Comparison of ENCODE assay signal across 8 mouse cellular contexts in genomic region chr9:62828662-62829086, GRCm38 (mm10). TPM values are rescaled to one million over a fixed set of nuclear protein-coding genes. Genes with fewer than 3 reads are reported as not detected.
DNase-seq lines count a peak whose midpoint lies in the region; ATAC-seq and TF ChIP-seq lines count a peak whose summit lies in the region.

No protein-coding gene starts in this region.

- H3K27me3 ChIP-seq in MEL (ENCODE audit: control insufficient read depth in 1 of 2, insufficient read depth in 2 of 2, low read length in 2 of 2): 0 out of 4 replicates have a peak, but pooled peaks cover 2 to 3% of the 10 kb centered on the region in 2 experiments
- H3K27me3 ChIP-seq in cerebellum, adult 2 months (ENCODE audit: control insufficient read depth, insufficient read depth, low read length): no peaks in the 10 kb centered on the region
- no peaks in the 10 kb centered on the region for H3K27me3 ChIP-seq in forebrain, postnatal 0 days (ENCODE audit: insufficient read depth, low read length)
- H3K27me3 ChIP-seq in lung, embryonic 16.5 days (ENCODE audit: control insufficient read depth, insufficient read depth, low read depth, low read length): no peaks in the 10 kb centered on the region

- peaks cover 8 to 22% of the 10 kb centered on the region in 2 experiments for H3K4me1 ChIP-seq in MEL (ENCODE audit: control insufficient read depth in 1 of 2, insufficient read depth in 2 of 2, low read length in 2 of 2)
- H3K4me1 ChIP-seq in cerebellum, adult 2 months (ENCODE audit: control insufficient read depth, insufficient read depth, low read length): no peaks in the 10 kb centered on the region
- no peaks in the 10 kb centered on the region for H3K4me1 ChIP-seq in forebrain, postnatal 0 days (ENCODE audit: insufficient read depth)
- peaks cover 11% of the 10 kb centered on the region for H3K4me1 ChIP-seq in lung, embryonic 16.5 days (replicated peaks; ENCODE audit: control insufficient read depth, insufficient read depth, low read length)

- H3K27ac ChIP-seq in MEL (ENCODE audit: control insufficient read depth, low read depth, low read length): peak overlapping the region; percentile 32
- H3K27ac ChIP-seq in cerebellum, adult 2 months (ENCODE audit: insufficient read depth, low read length): no peak overlapping the region
- H3K27ac ChIP-seq in forebrain, postnatal 0 days (ENCODE audit: low read depth, low read length): peak overlapping the region; percentile 67
- H3K27ac ChIP-seq in lung, embryonic 16.5 days (ENCODE audit: low read length): no peak overlapping the region

- peak in 1 of 2 experiments; percentile 52; a peak in 1 of 4 replicates for TF ChIP-seq POLR2A in MEL (IDR thresholded peaks at IDR 0.05; ENCODE audit: control insufficient read depth in 1 of 2, insufficient read depth in 1 of 2, low read depth in 1 of 2, low read length in 2 of 2, poor library complexity in 1 of 2)
- TF ChIP-seq POLR2A in cerebellum, adult 2 months (IDR thresholded peaks at IDR 0.05; ENCODE audit: borderline replicate concordance, insufficient read depth, low read length): peak; percentile 33; the same call in 1 of the 2 replicates

- H3K4me3 ChIP-seq in MEL (ENCODE audit: control insufficient read depth in 1 of 2, insufficient read depth in 1 of 2, low read depth in 2 of 2, low read length in 2 of 2): peak overlapping the region; percentile 30 to 39
- H3K4me3 ChIP-seq in cerebellum, adult 2 months (replicated peaks; ENCODE audit: insufficient read depth, low read depth, low read length): peak overlapping the region; percentile 46
- H3K4me3 ChIP-seq in forebrain, postnatal 0 days (ENCODE audit: low read depth, low read length): peak overlapping the region; percentile 39
- H3K4me3 ChIP-seq in lung, embryonic 16.5 days (ENCODE audit: low read length): peak overlapping the region; percentile 29

- TF ChIP-seq EP300 in MEL (IDR thresholded peaks at IDR 0.05; ENCODE audit: low read depth in 1 of 2, low read length in 2 of 2): no peak

- no peaks in the 10 kb centered on the region; the same call in 1 of the 2 replicates for H3K79me2 ChIP-seq in MEL (ENCODE audit: control insufficient read depth, insufficient read depth, low read length, poor library complexity)

- under 1% methylated on average over 23 of the region's 23 CpGs for WGBS in cerebellum, adult 2 months
- WGBS in forebrain, postnatal 0 days: under 1% methylated on average over 23 of the region's 23 CpGs
- WGBS in lung, embryonic 16.5 days: under 1% methylated on average over 23 of the region's 23 CpGs

- no peaks in the 10 kb centered on the region for H3K9me3 ChIP-seq in MEL (replicated peaks; ENCODE audit: insufficient read depth, low read length)
- H3K9me3 ChIP-seq in forebrain, postnatal 0 days (ENCODE audit: low read length): no peaks in the 10 kb centered on the region
- no peaks in the 10 kb centered on the region for H3K9me3 ChIP-seq in lung, embryonic 16.5 days (ENCODE audit: control insufficient read depth, low read length)

- H3K9ac ChIP-seq in MEL (ENCODE audit: control insufficient read depth, low read depth, low read length, poor library complexity, severe bottlenecking): peak overlapping the region; percentile 47
- H3K9ac ChIP-seq in forebrain, postnatal 0 days: peak overlapping the region; percentile 6; the same call in 1 of the 2 replicates
- no peak overlapping the region for H3K9ac ChIP-seq in lung, embryonic 16.5 days (ENCODE audit: low read length)

- TF ChIP-seq CTCF in MEL (IDR thresholded peaks at IDR 0.05 in 2 of 3, conservative IDR thresholded peaks at IDR 0.05 in 1 of 3; ENCODE audit: control insufficient read depth in 1 of 3, insufficient read depth in 1 of 3, low read depth in 2 of 3, low read length in 3 of 3, poor library complexity in 1 of 3, severe bottlenecking in 1 of 3): peak; percentile 76 to 96 (median 90)
- peak; percentile 76 for TF ChIP-seq CTCF in cerebellum, adult 2 months (IDR thresholded peaks at IDR 0.05; ENCODE audit: borderline replicate concordance, insufficient read depth, low read depth, low read length)
- peak; percentile 95 for TF ChIP-seq CTCF in forebrain, postnatal 0 days (IDR thresholded peaks at IDR 0.05; ENCODE audit: low read depth)

- peak; percentile 64 for TF ChIP-seq RAD21 in MEL (IDR thresholded peaks at IDR 0.05; ENCODE audit: low read depth, low read length)

- H3K36me3 ChIP-seq in MEL (ENCODE audit: control insufficient read depth in 1 of 2, insufficient read depth in 2 of 2, low read length in 2 of 2): peaks cover 0 to 15% of the 10 kb centered on the region in 2 experiments; a peak in 2 of 4 replicates
- H3K36me3 ChIP-seq in forebrain, postnatal 0 days (ENCODE audit: insufficient read depth): no peaks in the 10 kb centered on the region
- H3K36me3 ChIP-seq in lung, embryonic 16.5 days (ENCODE audit: control insufficient read depth, insufficient read depth, low read length): no peaks in the 10 kb centered on the region

- H3K4me2 ChIP-seq in forebrain, postnatal 0 days (ENCODE audit: low read depth): peak overlapping the region; percentile 61
- peak overlapping the region; percentile 50 for H3K4me2 ChIP-seq in lung, embryonic 16.5 days (ENCODE audit: low read depth, low read length)

- peak; percentile 97 for DNase-seq in MEL (ENCODE audit: low read depth, low spot score)
- peak; percentile 94 to 95 for DNase-seq in cerebellum, adult 2 months
- DNase-seq in forebrain, postnatal 0 days: peak; percentile 96
- DNase-seq in layer of hippocampus, adult 9-10 months (ENCODE audit: low spot score): peak; percentile 82
- DNase-seq in ovary, postnatal 10 days (ENCODE audit: low spot score): peak; percentile 84
- DNase-seq in thymus, postnatal 10 days (ENCODE audit: low spot score in 2 of 2): peak; percentile 81 to 89

- ATAC-seq in forebrain, postnatal 0 days: peak; percentile 97
- peak; percentile 97 to 98 for ATAC-seq in hematopoietic stem cell, adult 5-6 weeks (replicated peaks in 1 of 2; ENCODE audit: insufficient read depth in 1 of 2, low FRiP score in 2 of 2, low TSS enrichment in 1 of 2, low read depth in 1 of 2, poor library complexity in 2 of 2, severe bottlenecking in 2 of 2)
- peak; percentile 98 for ATAC-seq in lung, embryonic 16.5 days (ENCODE audit: low read depth)

TF ChIP-seq in MEL, 35 proteins besides CTCF, POLR2A, EP300 and RAD21 (continues in another document):
- no peak; the same call in 1 of the 2 replicates for TF ChIP-seq TCF12 (IDR thresholded peaks at IDR 0.05; ENCODE audit: low read depth, low read length)
- peak; percentile 66 for TF ChIP-seq MYC (IDR thresholded peaks at IDR 0.05; ENCODE audit: low read depth, low read length)
- no peak for TF ChIP-seq USF2 (IDR thresholded peaks at IDR 0.05; ENCODE audit: borderline replicate concordance in 1 of 2, insufficient read depth in 1 of 2, low read depth in 1 of 2, low read length in 2 of 2)
- TF ChIP-seq ZNF384 (IDR thresholded peaks at IDR 0.05; ENCODE audit: low read depth, low read length): peak; percentile 79
- no peak for TF ChIP-seq UBTF (IDR thresholded peaks at IDR 0.05; ENCODE audit: borderline replicate concordance, insufficient read depth, low read depth, low read length)
- peak; percentile 37; the same call in 1 of the 2 replicates for TF ChIP-seq NRF1 (IDR thresholded peaks at IDR 0.05; ENCODE audit: insufficient read depth, low read depth, low read length, poor library complexity, severe bottlenecking)
- peak; percentile 61; the same call in 1 of the 2 replicates for TF ChIP-seq ETS1 (IDR thresholded peaks at IDR 0.05; ENCODE audit: low read depth, low read length)
- TF ChIP-seq MAZ (IDR thresholded peaks at IDR 0.05; ENCODE audit: low read depth, low read length): peak; percentile 54; the same call in 1 of the 2 replicates
- 0 out of 2 replicates have a peak, but pooled peaks have one; percentile 16 for TF ChIP-seq USF1 (IDR thresholded peaks at IDR 0.05; ENCODE audit: low read depth, low read length)
- TF ChIP-seq MAX (IDR thresholded peaks at IDR 0.05; ENCODE audit: low read length): peak; percentile 84
- TF ChIP-seq NELFE (IDR thresholded peaks at IDR 0.05; ENCODE audit: low read depth, low read length): peak; percentile 36
- peak; percentile 31; the same call in 1 of the 2 replicates for TF ChIP-seq CHD2 (IDR thresholded peaks at IDR 0.05; ENCODE audit: low read length)
- TF ChIP-seq SIN3A (IDR thresholded peaks at IDR 0.05; ENCODE audit: low read length): peak; percentile 98
- peak; percentile 87 for TF ChIP-seq ELF1 (IDR thresholded peaks at IDR 0.05; ENCODE audit: low read depth, low read length)
- TF ChIP-seq HCFC1 (IDR thresholded peaks at IDR 0.05; ENCODE audit: low read depth, low read length): peak; percentile 93

RNA-seq across cellular contexts. Expression of gene Cln6, which starts 9.9 kb away (rescaled TPM):
- 26.5 and 29.4 TPM in 2 replicates for total RNA-seq in MEL (2012; rRNA removed)
- 10 to 100 TPM in 1 of 2 experiments, not detected in 1; 52.1 TPM for polyA plus RNA-seq in MEL (2012; ENCODE audit: insufficient read depth in 1 of 2, insufficient read length in 2 of 2, low read depth in 1 of 2, low replicate concordance in 2 of 2, missing spikeins in 1 of 2)
- polyA plus RNA-seq in cerebellum, adult 2 months (2012; rRNA removed): 17.6 and 22.1 TPM in 2 replicates
- 9.2 and 9.7 TPM in 2 replicates for total RNA-seq in forebrain, postnatal 0 days (2014; rRNA removed)
- polyA plus RNA-seq in forebrain, postnatal 0 days (2015; fragmentation: Nextera tagmentation; extraction: Ambion mirVana): 5.6 and 6.8 TPM in 2 replicates
- total RNA-seq in hematopoietic stem cell, adult 5-6 weeks (2017): 19.9 and 24.9 TPM in 2 replicates
- polyA plus RNA-seq in lung, embryonic 16.5 days (2015; fragmentation: Nextera tagmentation; extraction: Ambion mirVana): 23.3 and 24.1 TPM in 2 replicates

RNA-seq across cellular contexts. Expression of gene Fem1b, which starts 16.9 kb away (rescaled TPM):
- total RNA-seq in MEL (2012; rRNA removed): 50.5 and 55.1 TPM in 2 replicates
- 10 to 100 TPM; 38.2 to 99.4 TPM for polyA plus RNA-seq in MEL (2012; ENCODE audit: insufficient read depth in 1 of 2, insufficient read length in 2 of 2, low read depth in 1 of 2, low replicate concordance in 2 of 2, missing spikeins in 1 of 2)
- 42.0 and 43.3 TPM in 2 replicates for polyA plus RNA-seq in cerebellum, adult 2 months (2012; rRNA removed)
- 150 and 191 TPM in 2 replicates for total RNA-seq in forebrain, postnatal 0 days (2014; rRNA removed)
- polyA plus RNA-seq in forebrain, postnatal 0 days (2015; fragmentation: Nextera tagmentation; extraction: Ambion mirVana): 24.3 and 29.4 TPM in 2 replicates
- 54.5 and 61.0 TPM in 2 replicates for total RNA-seq in hematopoietic stem cell, adult 5-6 weeks (2017)
- polyA plus RNA-seq in lung, embryonic 16.5 days (2015; fragmentation: Nextera tagmentation; extraction: Ambion mirVana): 18.7 and 19.8 TPM in 2 replicates

RNA-seq across cellular contexts. Expression of gene Calml4, which starts 29.2 kb away (rescaled TPM):
- total RNA-seq in MEL (2012; rRNA removed): 0.62 and 1.0 TPM in 2 replicates
- 1 to 10 TPM in 1 of 2 experiments, not detected in 1; 4.6 TPM for polyA plus RNA-seq in MEL (2012; ENCODE audit: insufficient read depth in 1 of 2, insufficient read length in 2 of 2, low read depth in 1 of 2, low replicate concordance in 2 of 2, missing spikeins in 1 of 2)
- 5.5 and 9.2 TPM in 2 replicates for polyA plus RNA-seq in cerebellum, adult 2 months (2012; rRNA removed)
- 2.6 and 6.5 TPM in 2 replicates for total RNA-seq in forebrain, postnatal 0 days (2014; rRNA removed)
- 13.0 and 13.5 TPM in 2 replicates for polyA plus RNA-seq in forebrain, postnatal 0 days (2015; fragmentation: Nextera tagmentation; extraction: Ambion mirVana)
- total RNA-seq in hematopoietic stem cell, adult 5-6 weeks (2017): 5.2 and 6.6 TPM in 2 replicates
- polyA plus RNA-seq in lung, embryonic 16.5 days (2015; fragmentation: Nextera tagmentation; extraction: Ambion mirVana): 9.7 and 11.3 TPM in 2 replicates

Comparison
In these comparisons a context has a peak if more than half of its experiments do, and no peak if none do; other contexts are left out.
1. H3K27ac ChIP-seq: peak in MEL (single experiment) and forebrain, postnatal 0 days (single experiment); none in cerebellum, adult 2 months (single experiment) and lung, embryonic 16.5 days (single experiment).
2. Peak in every context shown above with its lines, with median percentiles within 50 percentile points of each other: DNase-seq, H3K4me3 ChIP-seq, CTCF ChIP-seq and ATAC-seq.